Comparison of ENCODE assay signal across 27 mouse cellular contexts in genomic region chr2:164757841-164758240, GRCm38 (mm10). TPM values are rescaled to one million over a fixed set of nuclear protein-coding genes. Genes with fewer than 3 reads are reported as not detected.
DNase-seq lines count a peak whose midpoint lies in the region; ATAC-seq lines count a peak whose summit lies in the region.
"Had no signal": no experiment of that assay in that cellular context is flagged by ENCODE, and none has a peak within 500 bp of the region (broad histone marks: within the 10 kb centered on the region; RNA-seq: fewer than 3 reads in every experiment).

No protein-coding gene starts in this region.

- no peak overlapping the region for H3K4me3 ChIP-seq in liver, embryonic 11.5 days (ENCODE audit: low read depth, low read length)
- H3K4me3 ChIP-seq in liver, embryonic 13.5 days (replicated peaks), result no peak overlapping the region
- H3K4me3 ChIP-seq in liver, embryonic 16.5 days (ENCODE audit: low read depth, low read length), result no peak overlapping the region
- no peak overlapping the region for H3K4me3 ChIP-seq in kidney, embryonic 14.5 days (ENCODE audit: low read length)
- H3K4me3 ChIP-seq: embryonic facial prominence, embryonic 12.5 days; embryonic facial prominence, embryonic 15.5 days; heart, embryonic 13.5 days had no signal

- H3K4me2 ChIP-seq in liver, embryonic 11.5 days, result no peak overlapping the region
- peak overlapping the region; percentile 56 for H3K4me2 ChIP-seq in liver, embryonic 13.5 days
- H3K4me2 ChIP-seq in liver, embryonic 16.5 days (ENCODE audit: low read depth, low read length), result no peak overlapping the region
- H3K4me2 ChIP-seq in kidney, embryonic 14.5 days (replicated peaks; ENCODE audit: low read depth, low read length), result no peak overlapping the region
- H3K4me2 ChIP-seq: embryonic facial prominence, embryonic 12.5 days; embryonic facial prominence, embryonic 15.5 days; heart, embryonic 13.5 days; hindbrain, embryonic 14.5 days had no signal

- no peak for ATAC-seq in liver, embryonic 11.5 days (replicated peaks; ENCODE audit: low FRiP score)
- no peak for ATAC-seq in liver, embryonic 13.5 days (ENCODE audit: low read depth)
- ATAC-seq in liver, embryonic 16.5 days (ENCODE audit: low read depth), result no peak
- ATAC-seq in megakaryocyte-erythroid progenitor cell, adult 5-6 weeks (replicated peaks; ENCODE audit: low FRiP score, low TSS enrichment, poor library complexity, severe bottlenecking), result no peak
- ATAC-seq in kidney, embryonic 14.5 days (ENCODE audit: low FRiP score, low TSS enrichment), result no peak
- ATAC-seq: CD4-positive, CD25-positive, alpha-beta regulatory T cell, adult 4 months; forebrain, embryonic 14.5 days; hindbrain, postnatal 0 days; inflammation-experienced regulatory T-cells, adult 6 months had no signal

- WGBS in liver, embryonic 11.5 days, result 94% methylated on average over 11 of the region's 11 CpGs
- WGBS in liver, embryonic 13.5 days (ENCODE audit: insufficient replicate concordance), result 90% methylated on average over 11 of the region's 11 CpGs
- WGBS in liver, embryonic 16.5 days (ENCODE audit: insufficient replicate concordance), result 90% methylated on average over 8 of the region's 11 CpGs
- 88% methylated on average over 11 of the region's 11 CpGs for WGBS in kidney, embryonic 14.5 days

- H3K36me3 ChIP-seq in liver, embryonic 11.5 days (ENCODE audit: control insufficient read depth, insufficient read depth, low read length), result peaks cover 56% of the 10 kb centered on the region
- H3K36me3 ChIP-seq in liver, embryonic 13.5 days, result peaks cover 94% of the 10 kb centered on the region
- H3K36me3 ChIP-seq in liver, embryonic 16.5 days (ENCODE audit: control insufficient read depth, insufficient read depth), result peaks cover 75% of the 10 kb centered on the region
- peaks cover 96% of the 10 kb centered on the region for H3K36me3 ChIP-seq in kidney, embryonic 14.5 days (ENCODE audit: control insufficient read depth, insufficient read depth, low read length)

- no peak overlapping the region for H3K9ac ChIP-seq in liver, embryonic 11.5 days (ENCODE audit: low read depth, low read length)
- H3K9ac ChIP-seq in liver, embryonic 13.5 days, result peak overlapping the region; percentile 68
- peak overlapping the region; percentile 63 for H3K9ac ChIP-seq in liver, embryonic 16.5 days (ENCODE audit: low read depth, low read length)
- H3K9ac ChIP-seq in kidney, embryonic 14.5 days (ENCODE audit: low read depth, low read length), result no peak overlapping the region
- H3K9ac ChIP-seq: embryonic facial prominence, embryonic 12.5 days; embryonic facial prominence, embryonic 15.5 days; heart, embryonic 13.5 days; hindbrain, embryonic 14.5 days had no signal

- H3K27me3 ChIP-seq in liver, embryonic 11.5 days (replicated peaks; ENCODE audit: control insufficient read depth, insufficient read depth, low read length), result no peaks in the 10 kb centered on the region
- no peaks in the 10 kb centered on the region for H3K27me3 ChIP-seq in liver, embryonic 13.5 days
- H3K27me3 ChIP-seq in liver, embryonic 16.5 days (ENCODE audit: control insufficient read depth, insufficient read depth, low read depth, low read length), result no peaks in the 10 kb centered on the region
- no peaks in the 10 kb centered on the region for H3K27me3 ChIP-seq in kidney, embryonic 14.5 days (ENCODE audit: control insufficient read depth, insufficient read depth, low read length)
- H3K27me3 ChIP-seq: embryonic facial prominence, embryonic 12.5 days; embryonic facial prominence, embryonic 15.5 days; heart, embryonic 13.5 days had no signal

- no peak for DNase-seq in liver, embryonic 11.5 days (ENCODE audit: low spot score)
- no peak for DNase-seq in liver
- no peak for DNase-seq in liver, embryonic 13.5 days
- DNase-seq: adrenal gland, adult 2 months; adrenal gland, postnatal 14 days; cerebellum, adult 11-12 months; cerebellum, adult 8-10 months; cerebellum, postnatal 10 days; gastrocnemius, postnatal 10 days; heart, adult 18-20 months; heart, postnatal 14 days; heart, postnatal 4 days had no signal

- H3K4me1 ChIP-seq in liver, embryonic 11.5 days (replicated peaks; ENCODE audit: control insufficient read depth, insufficient read depth, low read length), result peaks cover 34% of the 10 kb centered on the region
- H3K4me1 ChIP-seq in liver, embryonic 13.5 days (replicated peaks), result peaks cover 82% of the 10 kb centered on the region
- H3K4me1 ChIP-seq in liver, embryonic 16.5 days (ENCODE audit: control insufficient read depth, low read depth, low read length), result peaks cover 51% of the 10 kb centered on the region
- no peaks in the 10 kb centered on the region for H3K4me1 ChIP-seq in kidney, embryonic 14.5 days (ENCODE audit: control insufficient read depth, insufficient read depth, low read length)
- H3K4me1 ChIP-seq: embryonic facial prominence, embryonic 12.5 days; embryonic facial prominence, embryonic 15.5 days had no signal

- no peaks in the 10 kb centered on the region for H3K9me3 ChIP-seq in liver, embryonic 11.5 days (ENCODE audit: control insufficient read depth, low read length)
- H3K9me3 ChIP-seq in liver, embryonic 13.5 days (replicated peaks), result no peaks in the 10 kb centered on the region; the same call in 1 of the 2 replicates
- H3K9me3 ChIP-seq in liver, embryonic 16.5 days (replicated peaks; ENCODE audit: control insufficient read depth, low read length), result no peaks in the 10 kb centered on the region
- H3K9me3 ChIP-seq in kidney, embryonic 14.5 days (ENCODE audit: control insufficient read depth, low read length), result no peaks in the 10 kb centered on the region
- H3K9me3 ChIP-seq: embryonic facial prominence, embryonic 12.5 days; embryonic facial prominence, embryonic 15.5 days; heart, embryonic 13.5 days had no signal

- peak overlapping the region; percentile 30; the same call in 1 of the 2 replicates for H3K27ac ChIP-seq in liver, embryonic 11.5 days (ENCODE audit: low read depth, low read length)
- peak overlapping the region; percentile 98 for H3K27ac ChIP-seq in liver, embryonic 13.5 days
- peak overlapping the region; percentile 93 for H3K27ac ChIP-seq in liver, embryonic 16.5 days (ENCODE audit: low read length)
- no peak overlapping the region for H3K27ac ChIP-seq in kidney, embryonic 14.5 days (ENCODE audit: low read depth, low read length)
- H3K27ac ChIP-seq: embryonic facial prominence, embryonic 12.5 days; embryonic facial prominence, embryonic 15.5 days; hindbrain, embryonic 14.5 days; hindbrain, postnatal 0 days had no signal

RNA-seq across cellular contexts. Expression of gene Ube2c, which starts 11.9 kb away (rescaled TPM):
- polyA plus RNA-seq in liver, embryonic 11.5 days (2014; fragmentation: Nextera tagmentation; extraction: Ambion mirVana), result 482 and 522 TPM in 2 replicates
- polyA plus RNA-seq in liver, embryonic 13.5 days (2015; fragmentation: Nextera tagmentation; extraction: Ambion mirVana), result 762 and 764 TPM in 2 replicates
- polyA plus RNA-seq in liver, embryonic 16.5 days (2015; fragmentation: Nextera tagmentation; extraction: Ambion mirVana), result 632 and 661 TPM in 2 replicates
- 194 and 207 TPM in 2 replicates for total RNA-seq in megakaryocyte-erythroid progenitor cell, adult 5-6 weeks (2014; fragmentation: Nextera tagmentation)
- 90.6 and 159 TPM in 2 replicates for total RNA-seq in megakaryocyte-erythroid progenitor cell, adult 5-6 weeks (2017)
- 559 and 687 TPM in 2 replicates for polyA plus RNA-seq in kidney, embryonic 14.5 days (2014; fragmentation: Nextera tagmentation; extraction: Ambion mirVana)

RNA-seq across cellular contexts. Expression of gene Dnttip1, which starts 12.1 kb away (rescaled TPM):
- polyA plus RNA-seq in liver, embryonic 11.5 days (2014; fragmentation: Nextera tagmentation; extraction: Ambion mirVana), result 50.3 and 50.5 TPM in 2 replicates
- 47.3 and 49.8 TPM in 2 replicates for polyA plus RNA-seq in liver, embryonic 13.5 days (2015; fragmentation: Nextera tagmentation; extraction: Ambion mirVana)
- 40.1 and 43.1 TPM in 2 replicates for polyA plus RNA-seq in liver, embryonic 16.5 days (2015; fragmentation: Nextera tagmentation; extraction: Ambion mirVana)
- total RNA-seq in megakaryocyte-erythroid progenitor cell, adult 5-6 weeks (2014; fragmentation: Nextera tagmentation), result 28.7 and 37.2 TPM in 2 replicates
- 24.5 and 26.2 TPM in 2 replicates for total RNA-seq in megakaryocyte-erythroid progenitor cell, adult 5-6 weeks (2017)
- 64.4 and 70.8 TPM in 2 replicates for polyA plus RNA-seq in kidney, embryonic 14.5 days (2014; fragmentation: Nextera tagmentation; extraction: Ambion mirVana)

RNA-seq across cellular contexts. Expression of gene Wfdc3, which starts 12.1 kb away (rescaled TPM):
- polyA plus RNA-seq in liver, embryonic 11.5 days (2014; fragmentation: Nextera tagmentation; extraction: Ambion mirVana), result 0.18 and 0.38 TPM in 2 replicates
- polyA plus RNA-seq in liver, embryonic 13.5 days (2015; fragmentation: Nextera tagmentation; extraction: Ambion mirVana), result 0.93 and 1.0 TPM in 2 replicates
- polyA plus RNA-seq in liver, embryonic 16.5 days (2015; fragmentation: Nextera tagmentation; extraction: Ambion mirVana), result 1.5 and 1.7 TPM in 2 replicates
- total RNA-seq in megakaryocyte-erythroid progenitor cell, adult 5-6 weeks (2014; fragmentation: Nextera tagmentation), result 2.0 TPM in 1 of 2 replicates, not detected in the other
- not detected in 2 replicates for total RNA-seq in megakaryocyte-erythroid progenitor cell, adult 5-6 weeks (2017)
- polyA plus RNA-seq in kidney, embryonic 14.5 days (2014; fragmentation: Nextera tagmentation; extraction: Ambion mirVana), result 0.83 and 1.4 TPM in 2 replicates
- total RNA-seq: gastrocnemius, postnatal 10 days; gastrocnemius, postnatal 4 days had no signal
- polyA plus RNA-seq: CD4-positive, CD25-positive, alpha-beta regulatory T cell, adult 4 months; inflammation-experienced regulatory T-cells, adult 6 months had no signal

RNA-seq across cellular contexts. Expression of gene Tnnc2, which starts 21.9 kb away (rescaled TPM):
- polyA plus RNA-seq in liver, embryonic 11.5 days (2014; fragmentation: Nextera tagmentation; extraction: Ambion mirVana), result 0.47 and 1.1 TPM in 2 replicates
- 5.1 and 8.4 TPM in 2 replicates for polyA plus RNA-seq in liver, embryonic 13.5 days (2015; fragmentation: Nextera tagmentation; extraction: Ambion mirVana)
- 29.4 and 67.5 TPM in 2 replicates for polyA plus RNA-seq in liver, embryonic 16.5 days (2015; fragmentation: Nextera tagmentation; extraction: Ambion mirVana)
- total RNA-seq in megakaryocyte-erythroid progenitor cell, adult 5-6 weeks (2014; fragmentation: Nextera tagmentation), result not detected in 2 replicates
- not detected in 2 replicates for total RNA-seq in megakaryocyte-erythroid progenitor cell, adult 5-6 weeks (2017)
- polyA plus RNA-seq in kidney, embryonic 14.5 days (2014; fragmentation: Nextera tagmentation; extraction: Ambion mirVana), result 1.8 and 1.9 TPM in 2 replicates
- total RNA-seq: adrenal gland, adult 2 months; common myeloid progenitor, adult 5-6 weeks; heart, postnatal 14 days; hindbrain, postnatal 0 days; MEL had no signal
- polyA plus RNA-seq: adrenal gland, adult 2 months; CD4-positive, CD25-positive, alpha-beta regulatory T cell, adult 4 months; forebrain, embryonic 11.5 days; forebrain, embryonic 14.5 days; inflammation-experienced regulatory T-cells, adult 6 months had no signal

RNA-seq across cellular contexts. Expression of gene Snx21, which starts 27.8 kb away (rescaled TPM):
- polyA plus RNA-seq in liver, embryonic 11.5 days (2014; fragmentation: Nextera tagmentation; extraction: Ambion mirVana), result 8.3 and 8.4 TPM in 2 replicates
- polyA plus RNA-seq in liver, embryonic 13.5 days (2015; fragmentation: Nextera tagmentation; extraction: Ambion mirVana), result 4.1 TPM in 2 replicates
- polyA plus RNA-seq in liver, embryonic 16.5 days (2015; fragmentation: Nextera tagmentation; extraction: Ambion mirVana), result 9.4 and 12.1 TPM in 2 replicates
- total RNA-seq in megakaryocyte-erythroid progenitor cell, adult 5-6 weeks (2014; fragmentation: Nextera tagmentation), result 0.11 and 7.6 TPM in 2 replicates
- 0.33 TPM in 1 of 2 replicates, not detected in the other for total RNA-seq in megakaryocyte-erythroid progenitor cell, adult 5-6 weeks (2017)
- polyA plus RNA-seq in kidney, embryonic 14.5 days (2014; fragmentation: Nextera tagmentation; extraction: Ambion mirVana), result 16.0 and 16.6 TPM in 2 replicates

Comparison
In these comparisons a context has a peak if more than half of its experiments do, and no peak if none do; other contexts are left out.
1. H3K9ac ChIP-seq: peak in liver, embryonic 13.5 days (single experiment) and liver, embryonic 16.5 days (single experiment); none in liver, embryonic 11.5 days (single experiment) and kidney, embryonic 14.5 days (single experiment).